Mouse (Mus musculus): ENCODE measurements around the gene Apol11a.
"Not testable (repeated sequence)": the region's sequence is repeated elsewhere in the genome, so short reads cannot be mapped to it uniquely, and the experiment has no call there.

The Apol11a gene

GRCm38 (mm10) chr15:77507966-77508365 lies at the start of gene Apol11a:
Gene Apol11a (plus strand): TSS chr15:77508271.
- DNase-seq = not testable (repeated sequence)

GRCm38 (mm10) chr15:77474699-77475390 lies 33.2 kb upstream of the Apol11a start:
- DNase-seq = not testable (repeated sequence)

DNA sequence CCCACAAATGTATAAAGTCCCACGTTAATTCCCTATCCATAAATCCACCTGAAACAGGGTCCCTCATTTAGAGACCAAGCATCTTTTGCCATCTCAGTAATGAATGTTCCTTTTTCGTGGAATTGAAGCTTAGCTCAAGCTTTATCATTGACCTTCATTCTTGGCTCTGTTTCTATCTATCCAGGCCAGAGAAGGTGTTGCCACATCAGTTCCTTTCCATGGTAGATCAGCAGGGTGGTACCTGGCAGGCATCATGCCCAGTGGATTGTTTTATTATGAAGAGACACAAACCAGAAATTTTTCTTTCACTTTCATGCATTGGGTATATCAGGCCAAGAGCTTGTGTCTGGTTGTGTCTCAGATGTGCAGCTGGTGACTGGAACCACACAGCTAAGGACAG lies 31.4 kb upstream of the Apol11a start, which contains the start of gene Apol10a:
Apol10a (plus strand) TSS at position 355 of the 400 bp plus-strand sequence.
- DNase-seq = not testable (repeated sequence)

DNA sequence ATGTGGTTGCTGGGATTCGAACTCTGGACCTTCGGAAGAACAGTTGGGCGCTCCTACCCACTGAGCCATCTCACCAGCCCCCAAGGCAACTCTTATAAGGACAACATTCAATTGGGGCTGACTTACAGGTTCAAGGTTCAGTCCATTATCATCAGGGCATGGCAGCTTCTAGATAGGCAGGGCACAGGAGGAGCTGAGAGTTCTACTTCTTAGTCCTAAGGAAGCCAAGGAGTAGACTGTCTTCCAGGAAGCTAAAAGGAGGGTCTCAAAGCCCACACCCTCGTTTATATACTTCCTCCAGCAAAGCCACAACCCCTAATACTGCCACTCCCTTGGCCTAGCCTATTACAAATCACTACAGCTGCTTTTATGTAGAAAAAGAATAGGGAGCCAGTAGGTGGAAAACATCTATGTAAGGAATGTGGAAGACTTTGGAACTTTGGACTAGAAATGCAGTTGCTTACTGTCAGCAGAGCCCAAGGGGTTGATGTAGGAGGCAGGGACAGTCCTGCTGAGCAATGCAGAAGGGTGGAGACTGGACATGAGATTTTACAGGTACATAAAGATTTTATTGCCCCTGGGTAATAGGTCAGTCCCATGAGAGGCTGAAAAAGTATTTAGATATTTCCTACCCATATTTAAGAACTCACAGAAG lies 25.8 kb upstream of the Apol11a start:
- DNase-seq = no peak

- DNase-seq = not testable (repeated sequence)
Observed at GRCm38 (mm10) chr15:77493181-77493580, 14.9 kb upstream of the Apol11a start.

GRCm38 (mm10) chr15:77494694-77495093 lies 13.4 kb upstream of the Apol11a start:
- DNase-seq = not testable (repeated sequence)

GRCm38 (mm10) chr15:77520596-77520995 lies 12.5 kb downstream of the Apol11a start:
- not testable (repeated sequence) for DNase-seq

- DNase-seq = peak; percentile 75
Observed at GRCm38 (mm10) chr15:77523186-77523843, 15.2 kb downstream of the Apol11a start.

DNA sequence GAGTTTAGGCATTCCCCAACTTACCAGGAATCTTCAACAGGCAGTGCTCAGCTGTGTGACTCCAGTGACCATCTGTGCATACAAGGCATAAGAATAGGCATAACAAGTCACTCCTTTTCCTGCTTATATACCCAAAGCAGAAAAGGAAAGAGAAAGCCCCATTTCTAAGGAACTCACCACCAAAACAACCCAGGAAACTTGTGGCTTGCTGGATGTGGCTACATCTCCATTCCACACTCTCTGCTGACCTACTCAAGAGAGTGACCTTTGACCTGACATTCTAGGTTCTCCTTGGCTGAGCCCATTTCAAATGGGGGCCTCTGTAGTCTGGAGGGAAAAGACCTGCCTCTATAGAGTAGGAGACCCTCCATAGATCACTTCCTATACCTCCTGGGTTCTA lies 25.1 kb downstream of the Apol11a start, which contains the start of gene Apol7c:
Apol7c (minus strand) TSS at position 101 of the 400 bp plus-strand sequence.
- DNase-seq = no peak

DNA sequence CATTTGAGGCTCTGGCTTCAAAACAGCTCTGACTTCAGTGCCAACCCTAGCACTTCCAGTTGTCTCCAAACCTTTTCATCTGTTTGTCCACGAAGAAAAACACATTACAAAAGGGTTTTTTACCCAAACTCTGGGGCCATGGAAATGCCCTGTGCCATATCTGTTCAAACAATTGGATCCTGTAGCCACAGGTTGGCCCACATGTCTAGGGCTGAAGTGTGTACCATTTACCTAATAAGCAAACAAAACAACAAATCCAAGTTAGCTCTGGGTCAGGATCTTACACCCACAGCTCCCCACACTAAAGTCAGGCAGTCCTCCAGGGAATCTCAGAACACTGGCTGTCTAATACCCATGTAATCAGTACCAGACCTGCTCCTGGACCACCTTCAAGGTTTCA lies 31.1 kb downstream of the Apol11a start:
- DNase-seq = not testable (repeated sequence)

DNA sequence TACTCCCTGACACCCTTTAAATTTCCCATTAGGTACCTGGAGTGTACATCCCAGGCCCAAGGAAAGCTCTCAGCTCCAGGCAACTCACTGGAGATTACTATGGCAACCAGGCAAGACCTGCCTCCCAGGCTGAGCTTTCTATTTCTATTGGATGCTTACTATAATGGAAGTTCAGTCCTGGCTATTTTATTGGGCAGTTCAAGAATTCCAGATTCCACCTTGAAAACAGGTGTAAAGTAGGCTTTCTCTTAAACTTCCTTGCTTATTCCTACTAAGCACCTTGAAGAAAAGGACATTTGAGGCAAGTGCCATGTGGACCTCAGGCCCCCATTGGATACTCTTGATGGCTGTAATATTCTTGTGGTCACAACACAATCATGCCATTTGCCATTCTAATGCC lies 53.7 kb downstream of the Apol11a start, which contains the start of gene 1700025B11Rik:
1700025B11Rik (minus strand) TSS at position 101 of the 400 bp plus-strand sequence.
- no peak for DNase-seq

- no peak for DNase-seq
Observed at GRCm38 (mm10) chr15:77563219-77563618, 55.1 kb downstream of the Apol11a start.
